Comparison of ENCODE assay signal across 14 mouse cellular contexts in genomic region chr10:86343931-86344330, GRCm38 (mm10). TPM values are rescaled to one million over a fixed set of nuclear protein-coding genes. Genes with fewer than 3 reads are reported as not detected.
"Had no signal": no experiment of that assay in that cellular context is flagged by ENCODE, and none has a peak within 500 bp of the region (broad histone marks: within the 10 kb centered on the region; RNA-seq: fewer than 3 reads in every experiment).

No protein-coding gene starts in this region.

- H3K36me3 ChIP-seq: midbrain, embryonic 13.5 days; midbrain, embryonic 15.5 days had no signal

- H3K4me2 ChIP-seq: midbrain, embryonic 11.5 days; midbrain, embryonic 13.5 days; midbrain, embryonic 15.5 days; neural tube, embryonic 12.5 days; stomach, embryonic 15.5 days had no signal

- H3K27ac ChIP-seq: macrophage; midbrain, embryonic 13.5 days; midbrain, embryonic 15.5 days; neural tube, embryonic 12.5 days; stomach, embryonic 15.5 days; stomach, postnatal 0 days had no signal

- H3K4me1 ChIP-seq: neural tube, embryonic 12.5 days had no signal

- DNase-seq: liver, postnatal 0 days; right cerebral cortex, postnatal 14 days; thymus, adult 2 months; thymus, postnatal 25 days; thymus, postnatal 4 days had no signal

- H3K4me3 ChIP-seq: megakaryocyte, embryonic 14.5 days; midbrain, embryonic 13.5 days; midbrain, embryonic 15.5 days; neural tube, embryonic 12.5 days; stomach, embryonic 15.5 days had no signal

- H3K27me3 ChIP-seq: megakaryocyte, embryonic 14.5 days; midbrain, embryonic 13.5 days; midbrain, embryonic 15.5 days; neural tube, embryonic 12.5 days; stomach, embryonic 15.5 days had no signal

- H3K9me3 ChIP-seq: megakaryocyte, embryonic 14.5 days; midbrain, embryonic 13.5 days; midbrain, embryonic 15.5 days; neural tube, embryonic 12.5 days; stomach, embryonic 15.5 days had no signal

- H3K9ac ChIP-seq: liver, postnatal 0 days; midbrain, embryonic 13.5 days; midbrain, embryonic 15.5 days; neural tube, embryonic 12.5 days; stomach, embryonic 15.5 days had no signal

- ATAC-seq: liver, postnatal 0 days; midbrain, embryonic 13.5 days; midbrain, embryonic 15.5 days had no signal

RNA-seq across cellular contexts. Expression of gene Timp3, which starts 43.8 kb away (rescaled TPM):
- total RNA-seq: monocyte, adult 5-6 weeks had no signal
